Mouse (Mus musculus) stomach, postnatal 0 days (tissue): ENCODE results near the gene C1qtnf4.

Source experiments
- CTCF ChIP-seq: IDR thresholded peaks from 2 replicates; pipeline ENCODE4 v1.5.1; 2016; ENCODE audit warnings: antibody characterized with exemption, low read depth, mild to moderate bottlenecking, moderate library complexity
- EP300 ChIP-seq: optimal IDR thresholded peaks from 2 replicates; pipeline ENCODE3; 2016; ENCODE audit warnings: antibody characterized with exemption

GRCm38 (mm10) chr2:90887627-90888026 lies 2.0 kb downstream of the C1qtnf4 start:
- TF ChIP-seq CTCF (no peak), EP300 (no peak)
